ENCODE assay signal across 19 mouse cellular contexts in the genomic region with DNA sequence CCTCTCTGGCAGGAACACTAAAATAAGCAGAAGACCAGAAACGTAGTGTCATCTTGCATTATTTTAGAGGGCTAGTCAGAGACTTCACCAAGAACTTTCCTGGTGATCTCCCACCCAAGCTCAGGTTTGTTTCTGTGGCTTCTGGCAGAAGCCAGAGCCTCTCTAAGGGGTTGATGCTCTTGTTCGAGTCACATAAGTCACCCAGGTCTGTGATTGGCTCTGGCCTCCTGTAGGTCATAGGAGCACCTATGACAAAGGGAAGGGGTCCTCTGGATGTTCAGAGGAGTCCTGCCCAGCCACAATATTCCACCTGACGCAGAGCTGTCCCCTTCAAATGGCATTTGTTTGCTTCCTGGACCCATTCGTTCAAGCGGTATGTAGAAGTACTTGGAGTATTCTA.
"Had no signal": no experiment of that assay in that cellular context is flagged by ENCODE, and none has a peak within 500 bp of the region (broad histone marks: within the 10 kb centered on the region; RNA-seq: fewer than 3 reads in every experiment).

A gene (plus strand): TSS at position 301 of the 400 bp plus-strand sequence.

- ATAC-seq: lung, postnatal 0 days; midbrain, embryonic 16.5 days had no signal

- H3K9me3 ChIP-seq: limb, embryonic 10.5 days; liver, embryonic 15.5 days; megakaryocyte, embryonic 14.5 days; midbrain, embryonic 12.5 days had no signal

- H3K4me2 ChIP-seq: liver, embryonic 11.5 days; liver, embryonic 15.5 days; midbrain, embryonic 12.5 days had no signal

- DNase-seq: kidney, adult 9 months; kidney, postnatal 4 days; lung, adult 2 months; lung, postnatal 36 days; right cerebral cortex, adult 18-20 months; right cerebral cortex, postnatal 25 days; thymus, adult 2 months; thymus, postnatal 36 days had no signal

- H3K4me1 ChIP-seq: limb, embryonic 10.5 days; liver, embryonic 15.5 days; midbrain, embryonic 12.5 days had no signal

- H3K27ac ChIP-seq: kidney, postnatal 0 days; layer of hippocampus, adult 2 months; left cerebral cortex, adult 2 months; limb, embryonic 10.5 days; liver, embryonic 15.5 days; midbrain, embryonic 12.5 days; stomach, postnatal 0 days had no signal

- H3K27me3 ChIP-seq: liver, embryonic 15.5 days; midbrain, embryonic 12.5 days had no signal

- H3K4me3 ChIP-seq: layer of hippocampus, adult 2 months; left cerebral cortex, adult 2 months; limb, embryonic 10.5 days; liver, embryonic 15.5 days; megakaryocyte, embryonic 14.5 days; midbrain, embryonic 12.5 days had no signal

- H3K9ac ChIP-seq: liver, embryonic 15.5 days; midbrain, embryonic 12.5 days had no signal

- H3K36me3 ChIP-seq: limb, embryonic 10.5 days; liver, embryonic 15.5 days; midbrain, embryonic 12.5 days had no signal
